Mouse (Mus musculus): ENCODE measurements at regions not wholly inside any gene's neighbourhood (a gene's known extent, or its start where the extent isn't known, plus 50 kb on each side); places are given as distances from the start of the nearest gene placed in this dataset.

- H3K9me3 ChIP-seq (replicated peaks; ENCODE audit: low read length): no peaks in the 10 kb centered on the region
- no peaks in the 10 kb centered on the region for H3K27me3 ChIP-seq (replicated peaks)
- in situ Hi-C loops (cut with MboI; ENCODE audit: low pct_ligation_motif_present, low pct_unique_long_range_greater_than_20kb, low sequenced_read_pairs): loop anchor here (25.0 kb wide), 1 partner anchor 326 kb away; no protein-coding TSS in a partner anchor
- no peaks in the 10 kb centered on the region for H3K79me2 ChIP-seq (replicated peaks; ENCODE audit: control insufficient read depth, extremely low read depth, insufficient read depth, poor library complexity, severe bottlenecking)
- no peak overlapping the region for H3K27ac ChIP-seq (ENCODE audit: insufficient read depth, low read depth)
- H3K36me3 ChIP-seq (replicated peaks in 1 of 2; ENCODE audit: control insufficient read depth in 1 of 2, insufficient read depth in 1 of 2, low read length in 1 of 2): no peaks in the 10 kb centered on the region
- H3K4me1 ChIP-seq (ENCODE audit: control insufficient read depth in 1 of 2, insufficient read depth in 2 of 2): no peaks in the 10 kb centered on the region; a peak in 1 of 4 replicates
- dilution Hi-C loops (cut with MboI; ENCODE audit: extremely low pct_ligation_motif_present, extremely low pct_unique_long_range_greater_than_20kb, low sequenced_read_pairs): no loop called here
- H3K9ac ChIP-seq (ENCODE audit: insufficient read depth, low read depth): no peak overlapping the region
- no peak overlapping the region for H3K4me2 ChIP-seq (ENCODE audit: insufficient read depth, low read depth, poor library complexity, severe bottlenecking)
- TF ChIP-seq ZC3H11A (IDR thresholded peaks at IDR 0.05; ENCODE audit: low read depth, low read length) (0 out of 2 replicates have a peak, but pooled peaks have one; percentile 15), TBP (conservative IDR thresholded peaks at IDR 0.05; ENCODE audit: low read depth, low read length) (no peak), CTCF (conservative IDR thresholded peaks at IDR 0.05 in 1 of 2, IDR thresholded peaks at IDR 0.05 in 1 of 2; ENCODE audit: low read depth in 2 of 2, low read length in 2 of 2) (peak; percentile 71 to 87), RAD21 (IDR thresholded peaks at IDR 0.05; ENCODE audit: low read depth, low read length) (peak; percentile 88), SMC3 (IDR thresholded peaks at IDR 0.05; ENCODE audit: low read depth, low read length) (peak; percentile 66)
- peak; percentile 69 for DNase-seq (ENCODE audit: extremely low read depth)
- H3K4me3 ChIP-seq (replicated peaks in 1 of 3; ENCODE audit: low read depth in 2 of 3, low read length in 2 of 3, poor library complexity in 1 of 3): no peak overlapping the region
These were observed 194.6 kb upstream of the Ednrb start for GRCm38 (mm10) chr14:104038628-104039325.

GRCm38 (mm10) chr14:104033606-104034005 is 189.4 kb upstream of the Ednrb start:
- Histone ChIP-seq H3K27ac (ENCODE audit: insufficient read depth, low read depth) (no peak overlapping the region), H3K36me3 (replicated peaks in 1 of 2; ENCODE audit: control insufficient read depth in 1 of 2, insufficient read depth in 1 of 2, low read length in 1 of 2) (no peaks in the 10 kb centered on the region), H3K4me3 (replicated peaks in 1 of 3; ENCODE audit: low read depth in 2 of 3, low read length in 2 of 3, poor library complexity in 1 of 3) (no peak overlapping the region), H3K4me2 (ENCODE audit: insufficient read depth, low read depth, poor library complexity, severe bottlenecking) (no peak overlapping the region), H3K4me1 (ENCODE audit: control insufficient read depth in 1 of 2, insufficient read depth in 2 of 2) (no peaks in the 10 kb centered on the region), H3K9me3 (replicated peaks; ENCODE audit: low read length) (no peaks in the 10 kb centered on the region), H3K79me2 (replicated peaks; ENCODE audit: control insufficient read depth, extremely low read depth, insufficient read depth, poor library complexity, severe bottlenecking) (no peaks in the 10 kb centered on the region), H3K27me3 (replicated peaks) (no peaks in the 10 kb centered on the region), H3K9ac (ENCODE audit: insufficient read depth, low read depth) (no peak overlapping the region)
- DNase-seq (ENCODE audit: extremely low read depth): peak; percentile 33
- dilution Hi-C loops (cut with MboI; ENCODE audit: extremely low pct_ligation_motif_present, extremely low pct_unique_long_range_greater_than_20kb, low sequenced_read_pairs): no loop called here
- in situ Hi-C loops (cut with MboI; ENCODE audit: low pct_ligation_motif_present, low pct_unique_long_range_greater_than_20kb, low sequenced_read_pairs): loop anchor here (25.0 kb wide), 1 partner anchor 321 kb away; no protein-coding TSS in a partner anchor
- TF ChIP-seq POLR2A (IDR thresholded peaks at IDR 0.05; ENCODE audit: low read depth, low read length) (no peak), PAX5 (IDR thresholded peaks at IDR 0.05; ENCODE audit: low read length) (no peak), RAD21 (IDR thresholded peaks at IDR 0.05; ENCODE audit: low read depth, low read length) (peak; percentile 68), CTCF (conservative IDR thresholded peaks at IDR 0.05 in 1 of 2, IDR thresholded peaks at IDR 0.05 in 1 of 2; ENCODE audit: low read depth in 2 of 2, low read length in 2 of 2) (peak in 1 of 2 experiments; percentile 61; a peak in 2 of 4 replicates), TCF12 (IDR thresholded peaks at IDR 0.05; ENCODE audit: low read depth, low read length) (no peak), SMC3 (IDR thresholded peaks at IDR 0.05; ENCODE audit: low read depth, low read length) (0 out of 2 replicates have a peak, but pooled peaks have one; percentile 10), TBP (conservative IDR thresholded peaks at IDR 0.05; ENCODE audit: low read depth, low read length) (no peak)

- no peaks in the 10 kb centered on the region for H3K79me2 ChIP-seq (replicated peaks; ENCODE audit: control insufficient read depth, extremely low read depth, insufficient read depth, poor library complexity, severe bottlenecking)
- H3K9me3 ChIP-seq (replicated peaks; ENCODE audit: low read length): no peaks in the 10 kb centered on the region
- H3K27ac ChIP-seq (ENCODE audit: insufficient read depth, low read depth): no peak overlapping the region
- no peak overlapping the region for H3K4me2 ChIP-seq (ENCODE audit: insufficient read depth, low read depth, poor library complexity, severe bottlenecking)
- no peaks in the 10 kb centered on the region for H3K36me3 ChIP-seq (replicated peaks in 1 of 2; ENCODE audit: control insufficient read depth in 1 of 2, insufficient read depth in 1 of 2, low read length in 1 of 2)
- no peak overlapping the region for H3K4me3 ChIP-seq (replicated peaks in 1 of 3; ENCODE audit: low read depth in 2 of 3, low read length in 2 of 3, poor library complexity in 1 of 3)
- dilution Hi-C loops (cut with MboI; ENCODE audit: extremely low pct_ligation_motif_present, extremely low pct_unique_long_range_greater_than_20kb, low sequenced_read_pairs): no loop called here
- no peak overlapping the region for H3K9ac ChIP-seq (ENCODE audit: insufficient read depth, low read depth)
- in situ Hi-C loops (cut with MboI; ENCODE audit: low pct_ligation_motif_present, low pct_unique_long_range_greater_than_20kb, low sequenced_read_pairs): loop anchor here (25.0 kb wide), 1 partner anchor 319 kb away; no protein-coding TSS in a partner anchor
- no peak for DNase-seq (ENCODE audit: extremely low read depth)
- no peaks in the 10 kb centered on the region for H3K27me3 ChIP-seq (replicated peaks)
- no peaks in the 10 kb centered on the region; a peak in 1 of 4 replicates for H3K4me1 ChIP-seq (ENCODE audit: control insufficient read depth in 1 of 2, insufficient read depth in 2 of 2)
- no peak for TF ChIP-seq PAX5 (IDR thresholded peaks at IDR 0.05; ENCODE audit: low read length)
- peak; percentile 31; the same call in 1 of the 2 replicates for TF ChIP-seq ZNF384 (IDR thresholded peaks at IDR 0.05; ENCODE audit: low read depth, low read length)
- no peak for TF ChIP-seq SMC3 (IDR thresholded peaks at IDR 0.05; ENCODE audit: low read depth, low read length)
- no peak for TF ChIP-seq RCOR1 (conservative IDR thresholded peaks at IDR 0.05; ENCODE audit: low read depth, low read length)
- no peak for TF ChIP-seq CHD2 (IDR thresholded peaks at IDR 0.05; ENCODE audit: low read length)
- TF ChIP-seq MYC (IDR thresholded peaks at IDR 0.05; ENCODE audit: low read depth, low read length): no peak
- no peak for TF ChIP-seq GABPA (IDR thresholded peaks at IDR 0.05; ENCODE audit: insufficient replicate concordance, low read depth, low read length)
- no peak for TF ChIP-seq JUND (conservative IDR thresholded peaks at IDR 0.05; ENCODE audit: low read depth, low read length)
These were observed 186.7 kb upstream of the Ednrb start for GRCm38 (mm10) chr14:104030784-104031470.

Data from CH12.LX (cell line).